Comparison of ENCODE assay signal across 8 mouse cellular contexts in the genomic region with DNA sequence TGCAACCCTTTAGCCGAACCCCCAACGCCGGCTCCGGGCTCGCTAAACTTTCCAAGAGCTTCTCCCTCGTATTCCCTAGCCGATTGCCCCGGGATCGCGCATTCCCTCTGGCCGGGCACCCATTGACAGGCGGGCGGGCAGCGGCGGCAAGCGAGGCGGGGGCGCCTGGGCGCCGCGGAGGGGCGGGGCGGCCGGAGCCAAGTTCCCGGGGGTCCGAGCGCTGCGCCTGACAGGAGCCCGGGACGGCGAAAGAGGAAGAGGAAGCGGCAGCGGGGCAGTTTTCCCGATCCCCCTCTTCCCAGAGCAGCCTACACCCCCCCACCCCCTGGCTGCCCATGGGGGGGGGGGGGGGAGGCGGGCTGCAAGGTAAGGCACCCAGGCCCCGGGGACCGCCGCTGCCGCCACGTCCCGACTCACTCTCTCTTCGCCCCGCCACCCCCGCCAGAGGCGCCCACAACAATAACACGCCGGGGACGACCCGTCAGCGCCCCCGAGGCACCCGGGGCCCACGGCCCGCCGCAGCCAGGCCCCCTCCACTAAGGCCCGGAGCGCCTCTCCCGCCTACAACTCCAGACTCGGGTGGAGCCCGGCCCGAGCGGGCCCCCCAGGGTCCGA. TPM values are rescaled to one million over a fixed set of nuclear protein-coding genes. Genes with fewer than 3 reads are reported as not detected.
A peak's percentile ranks its signal among the peaks of the same experiment; 100 is the strongest.
DNase-seq lines count a peak whose midpoint lies in the region; ATAC-seq lines count a peak whose summit lies in the region.

No protein-coding gene starts in this region.

- no peaks in the 10 kb centered on the region for H3K9me3 ChIP-seq in kidney, embryonic 14.5 days (ENCODE audit: control insufficient read depth, low read length)
- no peaks in the 10 kb centered on the region for H3K9me3 ChIP-seq in liver, embryonic 15.5 days (replicated peaks)
- H3K9me3 ChIP-seq in neural tube, embryonic 13.5 days: no peaks in the 10 kb centered on the region

- peak overlapping the region; percentile 97 for H3K27ac ChIP-seq in kidney, embryonic 14.5 days (ENCODE audit: low read depth, low read length)
- H3K27ac ChIP-seq in liver, embryonic 15.5 days (replicated peaks): peak overlapping the region; percentile 93
- H3K27ac ChIP-seq in neural tube, embryonic 13.5 days (replicated peaks): peak overlapping the region; percentile 98

- no peaks in the 10 kb centered on the region for H3K27me3 ChIP-seq in kidney, embryonic 14.5 days (ENCODE audit: control insufficient read depth, insufficient read depth, low read length)
- H3K27me3 ChIP-seq in liver, embryonic 15.5 days: no peaks in the 10 kb centered on the region
- H3K27me3 ChIP-seq in neural tube, embryonic 13.5 days: no peaks in the 10 kb centered on the region

- H3K4me2 ChIP-seq in kidney, embryonic 14.5 days (replicated peaks; ENCODE audit: low read depth, low read length): peak overlapping the region; percentile 65
- H3K4me2 ChIP-seq in liver, embryonic 15.5 days: peak overlapping the region; percentile 93
- peak overlapping the region; percentile 80 for H3K4me2 ChIP-seq in neural tube, embryonic 13.5 days

- peak overlapping the region; percentile 88 for H3K9ac ChIP-seq in kidney, embryonic 14.5 days (ENCODE audit: low read depth, low read length)
- H3K9ac ChIP-seq in liver, embryonic 15.5 days: peak overlapping the region; percentile 99
- peak overlapping the region; percentile 92 for H3K9ac ChIP-seq in neural tube, embryonic 13.5 days

- ATAC-seq in kidney, embryonic 14.5 days (ENCODE audit: low FRiP score, low TSS enrichment): peak; percentile 76
- ATAC-seq in liver, embryonic 15.5 days (ENCODE audit: insufficient read depth): peak; percentile 68
- peak; percentile 85 for ATAC-seq in neural tube, embryonic 13.5 days (ENCODE audit: low read depth)

- 0% methylated on average over 55 of the region's 63 CpGs for WGBS in kidney, embryonic 14.5 days
- under 1% methylated on average over 54 of the region's 63 CpGs for WGBS in liver, embryonic 15.5 days (ENCODE audit: insufficient replicate concordance)
- WGBS in neural tube, embryonic 13.5 days: 1% methylated on average over 37 of the region's 63 CpGs

- peaks cover 7% of the 10 kb centered on the region for H3K4me1 ChIP-seq in kidney, embryonic 14.5 days (ENCODE audit: control insufficient read depth, insufficient read depth, low read length)
- peaks cover 36% of the 10 kb centered on the region for H3K4me1 ChIP-seq in liver, embryonic 15.5 days (replicated peaks)
- peaks cover 40% of the 10 kb centered on the region for H3K4me1 ChIP-seq in neural tube, embryonic 13.5 days (replicated peaks)

- H3K36me3 ChIP-seq in kidney, embryonic 14.5 days (ENCODE audit: control insufficient read depth, insufficient read depth, low read length): no peaks in the 10 kb centered on the region
- no peaks in the 10 kb centered on the region; the same call in 1 of the 2 replicates for H3K36me3 ChIP-seq in liver, embryonic 15.5 days (replicated peaks)
- no peaks in the 10 kb centered on the region for H3K36me3 ChIP-seq in neural tube, embryonic 13.5 days

- peak; percentile 16 for DNase-seq in layer of hippocampus, adult 11-12 months (ENCODE audit: low spot score)
- no peak for DNase-seq in layer of hippocampus, adult 9-10 months (ENCODE audit: low spot score)
- peak; percentile 58 to 67 for DNase-seq in cerebellum, postnatal 10 days
- DNase-seq in gastrocnemius, postnatal 4 days (ENCODE audit: low spot score in 2 of 2): peak; percentile 33 to 50
- DNase-seq in testis, postnatal 10 days (ENCODE audit: low spot score): peak; percentile 66

- H3K4me3 ChIP-seq in kidney, embryonic 14.5 days (ENCODE audit: low read length): peak overlapping the region; percentile 98
- peak overlapping the region; percentile 99 for H3K4me3 ChIP-seq in liver, embryonic 15.5 days (replicated peaks)
- peak overlapping the region; percentile 96 for H3K4me3 ChIP-seq in neural tube, embryonic 13.5 days

RNA-seq across cellular contexts. Expression of gene Pias1, which starts 7.5 kb away (rescaled TPM):
- total RNA-seq in gastrocnemius, postnatal 4 days (2021): 10 to 100 TPM; 21.6 to 25.4 TPM
- polyA plus RNA-seq in kidney, embryonic 14.5 days (2014; fragmentation: Nextera tagmentation; extraction: Ambion mirVana): 61.8 and 64.8 TPM in 2 replicates
- 25.3 and 29.4 TPM in 2 replicates for polyA plus RNA-seq in liver, embryonic 15.5 days (2015; fragmentation: Nextera tagmentation; extraction: Ambion mirVana)
- 53.1 and 59.3 TPM in 2 replicates for polyA plus RNA-seq in neural tube, embryonic 13.5 days (2015; fragmentation: Nextera tagmentation; extraction: Ambion mirVana)
